Mouse (Mus musculus) adipocyte (in vitro differentiated cells): ENCODE measurements around the gene Hspb7.

Experiments used
- DNase-seq: peaks from one replicate; pipeline ENCODE4 v3.0.0-alpha.2; 2016; ENCODE audit warnings: low spot score

Hspb7 gene

DNA sequence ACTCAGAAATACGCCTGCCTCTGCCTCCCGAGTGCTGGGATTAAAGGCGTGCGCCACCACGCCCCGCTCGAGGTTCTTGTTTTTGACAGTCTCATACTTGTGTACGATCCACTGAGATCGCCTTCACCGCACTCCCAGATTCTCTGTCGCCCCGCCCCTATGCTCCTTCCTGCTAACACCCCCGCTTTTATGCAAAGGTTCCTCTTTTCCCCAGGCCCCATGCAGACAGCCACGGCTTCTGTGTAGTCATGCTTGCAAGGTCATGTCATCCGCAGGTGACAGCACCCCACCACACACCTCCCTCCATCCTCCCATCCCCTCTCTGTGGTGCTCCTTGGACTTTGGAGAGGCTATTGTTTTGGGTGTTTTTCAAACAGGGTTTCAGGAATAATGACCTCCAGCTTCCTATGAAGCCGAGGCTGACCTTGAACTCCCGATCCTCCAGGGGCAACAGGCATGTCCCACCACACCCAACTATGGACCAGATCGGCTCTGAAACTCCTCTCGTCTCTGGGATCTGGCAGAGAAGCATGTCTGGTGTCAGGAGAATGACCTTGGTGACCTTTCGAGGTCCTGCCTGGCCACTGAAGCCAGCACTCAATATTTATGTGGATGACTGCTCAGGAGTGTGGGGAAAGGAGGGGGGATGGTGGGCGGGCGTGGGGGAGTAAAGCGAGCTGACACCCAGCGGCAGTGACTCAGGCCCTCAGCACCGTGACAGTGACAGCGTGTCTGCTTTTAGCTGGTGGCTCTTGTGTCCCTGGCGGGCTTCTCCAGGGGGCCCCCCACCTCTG, 984 bp upstream of the Hspb7 start:
- DNase-seq = no peak

DNA sequence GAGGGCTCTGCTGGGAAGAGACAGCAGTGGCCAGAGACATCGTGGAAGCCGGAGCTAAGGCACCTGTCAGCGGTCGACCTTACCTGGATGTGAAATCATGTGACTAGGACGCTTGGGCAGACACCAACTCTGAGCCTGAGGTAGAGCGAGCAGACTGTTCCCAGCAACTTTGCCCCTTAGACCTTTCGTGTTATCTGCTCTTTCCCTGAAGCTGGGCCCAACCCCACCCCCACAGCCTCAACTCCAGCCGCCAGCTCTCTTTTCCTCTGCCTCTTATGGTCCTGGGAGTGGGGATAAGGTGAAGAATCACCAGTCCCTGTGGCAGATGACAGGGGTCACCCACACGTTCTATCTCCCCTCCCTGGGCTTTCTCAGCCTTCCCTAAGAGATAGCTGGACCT, 307 bp downstream of the Hspb7 start:
- DNase-seq = no peak

DNA sequence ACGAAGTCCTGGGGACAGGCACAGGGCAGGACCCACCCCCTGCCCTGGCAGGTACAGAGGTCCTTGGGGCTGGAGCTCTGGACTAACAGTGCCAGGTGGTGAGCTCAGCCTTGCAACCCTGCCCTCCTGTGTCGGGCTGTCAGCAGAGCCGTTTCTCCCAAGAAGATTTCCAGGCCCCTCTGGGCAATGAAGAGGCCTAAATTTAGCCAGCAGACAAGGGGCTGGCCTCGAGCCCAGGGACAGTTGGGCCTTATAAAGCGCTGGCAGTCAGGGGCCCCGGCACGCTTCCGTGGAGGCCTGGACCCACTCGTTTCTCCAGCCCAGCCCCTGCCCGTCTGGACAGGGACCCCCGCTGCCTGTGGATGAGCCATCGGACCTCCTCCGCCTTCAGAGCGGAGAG, 844 bp downstream of the Hspb7 start:
- no peak for DNase-seq

DNA sequence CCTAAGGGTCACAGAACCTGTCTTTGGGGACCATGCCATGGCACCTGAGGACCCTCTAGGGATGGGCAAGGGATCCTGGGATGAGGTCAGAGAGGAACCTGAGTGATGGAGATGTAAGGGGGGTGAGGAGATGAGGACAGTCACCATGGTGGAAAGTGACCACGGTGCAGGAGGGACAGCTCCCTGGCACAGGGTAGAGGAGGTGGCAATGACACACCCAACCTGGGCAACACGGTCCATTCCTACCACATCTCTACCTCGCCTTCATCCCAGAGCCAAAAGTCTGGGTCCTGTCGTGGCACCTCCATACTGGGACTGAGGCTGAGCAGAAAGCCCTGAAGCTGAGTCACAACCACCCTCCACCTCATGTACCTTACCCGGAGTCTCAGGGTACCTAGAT, 2.3 kb downstream of the Hspb7 start:
- no peak for DNase-seq

DNA sequence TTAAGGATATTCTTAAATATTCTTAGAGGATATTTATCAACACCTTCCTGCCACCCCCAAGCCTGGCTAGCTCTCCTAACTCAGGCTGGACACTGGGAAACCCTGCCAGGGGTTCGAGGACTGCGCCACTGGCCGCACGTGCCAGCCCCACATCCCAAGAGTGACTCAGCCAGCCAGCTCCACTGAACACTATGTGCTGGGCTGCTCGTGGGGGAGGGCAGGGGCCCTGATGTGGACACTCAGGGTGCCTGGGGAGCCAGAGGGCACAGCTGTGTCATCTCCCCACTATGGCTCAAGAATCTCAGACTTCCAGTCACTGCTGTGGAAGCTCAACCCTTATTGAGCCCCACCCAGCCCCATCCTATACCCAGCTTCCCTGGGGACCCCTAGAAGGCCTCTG, 2.7 kb downstream of the Hspb7 start:
- no peak for DNase-seq

DNA sequence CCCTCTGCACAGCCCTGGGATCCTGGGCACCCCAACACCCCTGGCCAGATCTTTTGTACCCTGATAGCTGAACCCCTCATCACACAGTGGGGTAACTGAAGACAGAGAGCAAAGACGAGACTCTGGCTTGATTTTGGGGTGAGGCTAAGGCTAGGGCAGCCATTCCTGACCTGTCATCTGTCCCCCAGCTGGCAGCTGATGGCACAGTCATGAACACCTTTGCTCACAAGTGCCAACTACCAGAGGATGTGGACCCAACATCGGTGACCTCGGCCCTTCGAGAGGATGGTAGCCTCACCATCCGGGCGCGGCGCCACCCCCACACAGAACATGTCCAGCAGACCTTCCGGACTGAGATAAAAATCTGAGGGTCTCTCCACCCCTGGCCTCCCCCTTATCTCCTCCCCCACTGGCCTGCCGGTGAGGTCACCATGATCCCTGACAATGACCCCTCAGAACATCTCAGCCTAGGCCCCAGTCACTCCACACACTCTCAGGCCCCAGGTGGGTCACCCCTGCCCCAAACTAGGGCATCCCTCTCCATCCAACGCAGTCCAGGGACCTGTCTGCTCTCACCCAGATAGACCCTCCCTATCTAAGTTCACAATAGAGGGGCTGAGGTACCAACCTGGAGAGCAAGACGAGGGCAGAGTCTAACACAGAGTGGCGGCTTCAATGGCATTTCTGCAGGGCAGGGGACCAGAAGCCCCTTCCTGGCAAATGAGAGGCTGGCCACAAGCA, 3.3 kb downstream of the Hspb7 start:
- DNase-seq = no peak

DNA sequence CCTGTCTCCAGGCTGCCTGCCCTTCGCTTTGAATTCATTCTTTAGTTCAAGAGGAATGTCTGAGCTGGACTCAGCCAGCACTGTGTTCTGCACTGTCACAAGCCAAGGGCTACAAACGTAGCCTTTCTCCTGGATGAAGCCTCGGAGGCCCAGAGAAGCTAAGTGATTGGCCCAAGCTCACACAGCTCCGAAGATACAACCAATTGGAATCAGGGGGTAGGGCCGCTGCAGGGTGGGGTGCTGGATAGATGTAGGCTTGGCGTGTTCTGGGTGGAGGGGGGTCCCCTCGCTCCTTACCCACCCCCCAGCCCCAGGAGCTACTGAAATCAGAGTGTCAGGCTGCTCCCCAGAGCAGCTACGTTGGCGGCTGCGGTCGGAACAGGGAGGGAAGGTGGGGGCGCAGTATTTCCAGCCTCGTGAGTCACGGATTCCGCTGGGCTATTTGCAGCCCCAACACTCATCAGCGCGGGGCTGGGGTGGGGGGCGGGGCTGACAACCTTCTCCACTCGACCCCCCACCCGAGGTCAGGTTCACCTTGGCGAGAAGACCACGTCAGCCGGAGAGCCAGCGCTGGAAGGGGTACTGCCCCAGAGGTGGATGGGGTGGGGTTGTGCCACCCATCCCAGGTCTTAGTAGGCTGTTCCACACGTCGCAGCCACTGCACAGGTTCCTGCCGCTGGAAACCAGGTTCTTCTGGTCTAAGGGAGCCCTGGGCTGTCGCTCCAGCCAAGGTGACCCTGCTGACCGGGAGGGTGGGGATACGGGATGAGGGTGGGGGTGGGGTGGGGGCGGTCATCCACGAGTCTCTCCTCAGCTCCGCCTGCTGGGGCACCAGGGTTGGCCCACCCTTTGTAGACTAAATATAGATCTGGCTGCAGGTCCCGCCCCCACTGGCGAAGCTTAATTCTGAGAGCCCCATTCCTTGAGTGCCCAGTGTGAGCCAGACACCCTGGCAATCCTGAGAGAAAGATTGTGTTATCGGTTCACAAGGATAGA, 5.2 kb downstream of the Hspb7 start:
- no peak for DNase-seq

DNA sequence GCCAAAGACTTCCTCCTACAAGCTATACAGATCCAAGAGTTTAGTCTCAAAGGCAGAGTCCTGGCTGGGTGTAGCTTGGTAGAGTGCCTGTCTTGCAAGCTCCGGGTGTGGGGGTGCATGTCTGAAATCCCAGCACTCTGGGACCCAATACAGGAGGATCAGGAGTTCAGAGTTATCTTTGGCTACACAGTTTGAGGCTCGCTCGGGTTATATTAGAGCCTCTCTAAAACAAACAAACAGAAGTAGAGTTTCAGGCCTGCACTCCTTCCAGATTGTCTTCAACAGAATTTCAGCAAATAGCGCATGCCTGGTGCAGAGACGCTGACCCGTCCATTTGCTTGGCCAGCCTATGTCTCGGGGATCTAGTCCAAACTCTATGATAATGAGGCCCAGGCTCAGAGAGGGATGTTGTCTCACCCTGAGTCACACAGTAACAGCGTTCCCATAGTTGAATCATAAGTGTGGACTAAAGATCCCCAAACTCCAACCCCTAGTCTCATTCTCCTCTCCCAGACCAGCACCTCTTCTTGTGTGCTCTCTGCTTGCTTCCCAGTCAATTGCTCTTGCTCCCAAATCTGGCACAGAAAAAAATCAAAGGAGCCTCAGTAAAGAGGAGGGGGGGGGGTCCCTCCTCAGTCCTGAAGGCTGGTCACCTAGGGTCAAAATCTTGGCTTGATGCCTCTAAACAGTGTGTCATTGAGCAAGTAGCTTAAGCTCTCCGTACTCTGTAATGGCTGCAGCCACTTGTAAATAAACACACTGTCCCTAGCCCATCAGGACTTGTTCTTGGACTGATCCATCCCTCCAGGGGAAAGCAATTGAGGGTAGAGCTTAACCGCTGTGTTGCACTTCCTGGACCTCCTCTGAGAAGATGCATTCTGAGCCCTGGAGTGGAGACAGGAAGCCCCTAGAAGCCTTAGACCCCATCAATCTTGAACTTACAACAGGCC, 6.5 kb downstream of the Hspb7 start:
- DNase-seq = peak; percentile 11

DNA sequence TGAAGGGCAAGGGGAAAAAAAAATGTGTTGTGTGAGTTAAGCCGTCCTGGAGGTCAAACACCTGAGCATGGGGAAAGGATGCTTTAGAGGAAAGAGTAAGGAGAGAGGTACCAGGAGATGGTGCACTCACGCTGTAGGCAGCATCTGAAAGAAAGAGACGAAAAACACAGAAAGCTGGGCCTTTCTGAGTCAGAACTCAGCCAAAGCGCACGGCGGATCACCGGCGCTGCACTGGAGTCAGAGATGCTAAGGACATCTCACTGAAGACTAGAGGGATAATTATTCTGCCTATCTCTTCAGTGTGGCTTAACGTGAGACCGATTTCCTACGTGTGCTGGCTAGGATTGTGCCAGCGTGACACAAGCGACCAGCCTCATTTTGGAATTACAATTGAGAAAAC, 7.3 kb downstream of the Hspb7 start:
- DNase-seq = no peak

DNA sequence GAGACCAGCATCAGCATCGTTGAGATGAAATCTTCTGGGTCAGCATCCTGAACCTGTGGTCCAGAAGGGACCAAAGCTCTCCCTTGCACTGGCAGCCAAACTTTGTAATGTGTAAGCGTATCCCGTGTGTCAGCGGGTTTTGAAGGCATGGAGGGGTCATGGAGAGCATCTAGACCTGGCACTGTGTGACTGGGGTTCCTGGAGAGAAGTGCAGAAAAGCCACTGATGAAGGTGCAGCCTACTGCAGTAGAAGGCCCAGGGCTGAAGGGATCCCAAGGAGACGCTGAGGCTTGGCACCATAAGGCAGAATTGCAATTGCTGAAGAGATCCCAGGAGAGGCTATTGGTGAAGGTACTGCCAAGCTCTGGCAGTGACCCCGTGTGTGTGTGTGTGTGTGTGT, 8.8 kb downstream of the Hspb7 start:
- DNase-seq = no peak

DNA sequence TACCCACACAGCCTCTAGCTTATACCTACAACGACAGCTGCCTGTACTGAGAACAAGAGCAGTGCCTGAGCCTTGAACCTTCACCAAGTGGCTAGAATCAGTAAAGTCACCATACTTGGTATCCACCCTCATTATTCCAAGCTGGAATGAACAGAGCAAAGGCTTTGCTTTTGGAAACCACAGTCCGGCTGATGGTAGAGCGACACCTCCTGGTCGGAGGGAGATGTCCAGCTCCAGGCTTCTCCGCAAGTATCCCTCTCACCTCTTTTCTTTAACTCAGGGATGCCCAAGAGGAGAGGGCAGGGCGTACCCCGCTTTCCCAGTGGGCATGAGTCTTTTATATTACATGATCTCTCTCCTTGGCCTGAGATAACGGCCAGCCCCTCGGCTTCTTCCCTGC, 9.3 kb downstream of the Hspb7 start:
- peak; percentile 61 for DNase-seq

DNA sequence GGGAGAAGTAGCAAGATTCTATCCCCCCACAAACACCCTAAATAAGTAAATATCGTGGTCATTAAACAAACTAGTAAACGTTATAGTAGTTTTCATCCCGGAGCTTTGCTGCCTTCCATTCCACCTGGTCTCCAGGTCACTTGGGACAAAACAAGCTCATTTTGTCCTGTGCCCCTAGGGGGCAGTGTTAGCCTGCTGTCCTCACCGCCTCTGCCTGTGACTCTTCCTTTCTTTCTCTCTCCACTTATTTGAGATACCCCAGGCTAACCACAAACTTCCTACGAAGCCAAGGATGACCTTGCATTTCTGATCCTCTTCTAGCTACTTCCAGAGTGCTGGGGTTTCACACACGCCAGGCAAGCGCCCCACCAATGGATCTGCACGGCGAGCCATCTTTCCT, 10.4 kb downstream of the Hspb7 start:
- peak; percentile 67 for DNase-seq

DNA sequence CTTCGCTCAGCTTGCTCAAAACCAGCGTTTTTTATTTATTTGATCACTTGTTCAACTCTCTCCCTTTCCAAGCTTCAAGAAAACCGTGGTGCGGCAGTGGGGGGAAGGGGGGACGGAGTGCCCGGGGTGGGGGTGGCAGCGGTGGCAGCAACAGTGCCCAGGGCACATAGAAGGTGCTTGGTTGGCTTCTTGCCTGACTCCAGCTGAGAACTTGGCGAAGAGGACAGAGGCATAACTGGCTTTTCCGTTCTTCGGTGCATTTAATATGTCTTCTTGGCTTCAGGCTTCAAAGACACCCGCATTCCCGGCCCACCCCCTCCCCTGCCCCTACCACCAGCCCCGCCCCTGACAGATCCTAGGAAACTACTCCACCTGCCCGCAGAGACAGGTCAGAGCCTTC, 12.1 kb downstream of the Hspb7 start:
- DNase-seq = no peak

DNA sequence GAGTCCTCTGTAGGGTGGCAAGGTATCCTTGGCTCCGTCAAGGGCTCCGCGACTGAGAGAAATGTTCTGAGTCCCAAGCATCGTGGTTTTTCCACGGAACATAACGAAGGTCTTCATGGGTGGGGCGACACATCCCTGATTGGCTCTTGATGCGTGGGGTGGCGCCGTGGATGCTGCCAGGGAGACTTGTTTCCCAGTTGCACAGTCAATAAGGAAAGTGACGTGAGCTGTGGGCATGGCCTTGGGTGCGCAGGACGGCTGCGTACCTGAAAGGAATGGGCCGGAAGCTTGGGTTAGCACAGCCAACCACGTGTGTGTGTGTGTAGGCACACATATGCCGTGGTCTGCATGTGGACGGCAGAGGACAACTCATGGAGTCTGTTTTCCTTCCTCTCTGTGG, 12.6 kb downstream of the Hspb7 start:
- no peak for DNase-seq

DNA sequence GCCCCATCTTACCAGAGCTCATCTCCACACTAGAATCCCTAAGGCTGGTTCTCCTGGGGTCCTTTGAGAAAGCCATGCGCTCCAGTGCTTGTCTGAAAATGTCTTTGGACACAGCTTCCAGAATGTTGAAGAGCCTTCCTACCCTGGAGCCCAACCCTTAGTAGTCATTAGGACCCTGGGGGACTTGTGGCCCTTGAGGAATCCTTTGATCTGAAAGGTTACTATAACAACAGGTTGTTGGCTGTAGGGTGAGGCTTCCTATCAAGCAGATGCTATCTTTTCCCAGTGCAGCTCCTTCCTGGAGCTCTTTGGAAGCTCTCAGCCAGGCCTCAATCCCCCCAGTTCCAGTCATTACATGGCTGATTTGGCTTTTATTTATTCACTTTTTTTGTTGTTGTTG, 15.4 kb downstream of the Hspb7 start, which contains the start of gene Srarp:
TSS of gene Srarp (minus strand) at position 132 of the 400 bp plus-strand sequence.
- DNase-seq = no peak

DNA sequence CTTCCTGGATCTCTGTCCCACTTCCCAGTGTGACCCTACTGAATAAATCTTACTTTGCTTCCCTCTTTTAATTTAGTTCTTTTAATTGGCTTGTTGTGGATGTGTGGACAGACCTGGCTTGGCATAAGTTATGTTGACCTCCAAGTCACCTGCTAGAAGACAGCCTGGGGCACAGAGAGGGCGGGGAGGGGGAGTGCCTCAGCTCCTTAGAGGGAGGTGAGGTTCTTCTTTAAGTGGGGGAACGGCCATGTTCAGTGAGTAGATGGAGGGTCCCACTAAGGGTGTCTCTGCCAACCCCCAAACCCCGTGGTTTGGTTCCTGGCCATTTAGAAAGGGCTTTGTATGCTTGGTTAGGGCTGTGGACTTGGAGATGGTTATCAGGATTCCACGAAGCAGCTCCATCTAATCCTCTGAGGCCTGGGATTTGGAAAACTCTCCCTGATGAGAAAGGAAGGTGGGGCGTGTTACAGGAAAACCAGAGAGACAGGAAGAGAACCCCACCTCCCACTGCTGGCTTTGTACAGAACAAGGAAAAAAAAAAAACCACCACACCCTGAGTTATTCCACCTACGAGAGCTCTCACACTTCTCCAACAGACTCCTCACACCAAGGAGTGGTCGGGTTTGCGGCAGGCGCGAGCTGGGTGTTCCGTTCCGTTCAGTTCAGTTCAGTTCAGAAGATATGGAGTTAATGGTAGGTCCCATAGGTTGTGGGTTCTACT, 18.7 kb downstream of the Hspb7 start:
- no peak for DNase-seq

DNA sequence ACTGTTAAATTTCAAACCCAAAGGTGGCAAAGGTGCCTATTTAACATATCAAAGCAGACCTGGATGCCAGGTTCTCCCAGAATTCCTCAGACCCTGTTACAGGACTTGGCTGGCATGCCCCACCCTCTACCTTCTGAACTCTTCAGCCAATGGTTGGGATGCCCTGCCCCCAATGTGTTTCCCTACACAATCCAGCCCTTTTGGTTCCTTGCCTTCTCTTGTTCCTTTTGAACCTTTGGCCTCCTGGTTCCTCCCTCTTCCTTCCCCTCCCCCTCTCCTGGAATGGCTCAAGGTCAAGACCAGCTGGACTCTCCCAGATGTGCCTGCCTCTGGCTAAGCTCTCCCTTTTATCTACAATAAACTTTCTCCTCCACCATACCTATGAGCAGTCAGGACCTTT, 20.3 kb downstream of the Hspb7 start:
- no peak for DNase-seq

DNA sequence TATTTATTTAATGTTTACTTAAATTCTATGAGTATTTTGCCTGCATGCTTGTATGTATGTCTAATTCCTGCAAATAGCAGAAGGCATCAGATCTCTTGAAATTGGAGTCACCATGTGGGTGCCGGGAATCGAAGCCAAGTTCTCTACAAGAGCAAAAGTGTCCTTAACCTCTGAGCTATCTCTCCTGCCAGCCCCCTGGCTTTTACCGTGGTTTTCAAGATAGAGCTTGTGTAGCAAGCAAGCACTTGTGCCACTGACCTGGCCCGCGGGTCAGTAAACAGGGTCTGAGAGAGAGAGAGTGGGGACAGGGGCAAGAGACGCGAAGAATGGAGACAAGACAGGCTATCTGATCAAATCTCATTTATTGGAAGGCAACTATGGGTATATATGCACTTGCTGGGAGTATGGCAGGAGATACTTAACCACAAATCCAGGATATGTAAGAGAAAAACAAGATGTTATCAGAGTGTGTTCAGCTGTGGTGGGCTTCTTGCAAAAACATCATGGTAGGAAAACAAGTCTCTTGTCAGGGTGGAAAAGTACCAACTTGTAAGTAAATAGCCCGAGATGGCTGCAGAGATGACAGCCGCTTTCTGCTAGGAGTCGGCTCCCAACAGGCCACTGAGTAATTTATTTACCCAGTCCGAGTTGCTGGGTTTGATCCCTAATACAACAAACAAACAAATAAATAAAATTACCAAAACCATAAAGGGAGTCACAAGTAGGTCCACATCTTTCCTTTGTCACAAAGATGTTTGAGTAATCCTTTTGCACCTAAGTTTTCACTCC, 23.3 kb downstream of the Hspb7 start:
- DNase-seq = no peak

DNA sequence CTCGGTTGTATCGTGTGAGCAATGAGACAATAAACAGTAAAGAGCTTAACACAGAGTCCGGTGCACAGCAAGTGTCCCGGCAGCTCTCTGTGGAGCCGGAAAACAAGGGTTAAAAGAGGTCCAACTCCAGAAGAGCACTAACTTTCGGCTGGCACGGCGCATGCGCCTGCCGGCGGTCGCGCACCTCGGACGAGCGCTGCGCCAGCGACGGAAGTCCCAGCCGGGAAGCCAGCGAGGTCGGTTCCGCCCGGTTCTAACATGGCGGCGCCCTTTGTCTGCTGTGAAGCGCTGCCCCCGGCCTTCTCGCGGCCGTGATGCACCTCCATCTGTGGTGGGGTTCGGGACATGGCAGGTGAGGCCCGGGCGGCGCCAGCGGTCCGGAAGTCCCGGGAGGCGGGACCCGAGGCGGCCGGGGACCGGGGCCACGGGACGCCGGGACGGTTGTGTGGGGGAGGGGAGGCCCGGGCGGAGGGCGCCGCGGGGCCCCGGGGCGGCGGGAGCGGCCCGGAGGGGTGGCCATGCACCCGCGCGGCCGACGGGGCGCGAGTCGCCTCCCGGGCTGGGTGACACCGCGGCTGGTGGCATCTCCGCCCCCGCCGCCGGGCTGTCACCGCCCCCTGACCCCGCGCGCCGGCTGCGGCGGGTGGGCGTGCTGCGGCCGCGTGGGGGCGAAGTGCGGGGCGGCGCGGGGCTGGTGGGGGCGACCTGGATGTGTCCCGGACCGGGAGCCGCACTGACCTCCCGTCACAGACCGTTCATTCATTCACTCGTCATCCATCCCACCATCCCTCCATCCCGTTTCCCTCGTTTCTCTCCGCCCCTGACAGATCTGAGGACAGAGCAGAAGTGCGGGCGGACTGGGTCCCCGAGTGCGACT, 24.1 kb downstream of the Hspb7 start, which contains the start of gene Zbtb17:
TSS of gene Zbtb17 (plus strand) at position 204 of the 877 bp plus-strand sequence.
- DNase-seq = peak; percentile 82
